Mouse (Mus musculus) heart, postnatal 4 days (tissue): ENCODE measurements around the gene Setd3. TPM values are rescaled to one million over a fixed set of nuclear protein-coding genes. Genes with fewer than 3 reads are reported as not detected.

Experiments used
- DNase-seq: peaks from one replicate; pipeline ENCODE4 v3.0.0; 2021
- total RNA-seq, 2 experiments: library from RNA; stranded (reverse); gene quantifications; 2 replicates each; pipeline ENCODE4 v1.2.3; 2021

The Setd3 gene
- total RNA-seq, 2 experiments from 2014 or later, result 74.9 to 75.7 TPM

DNA sequence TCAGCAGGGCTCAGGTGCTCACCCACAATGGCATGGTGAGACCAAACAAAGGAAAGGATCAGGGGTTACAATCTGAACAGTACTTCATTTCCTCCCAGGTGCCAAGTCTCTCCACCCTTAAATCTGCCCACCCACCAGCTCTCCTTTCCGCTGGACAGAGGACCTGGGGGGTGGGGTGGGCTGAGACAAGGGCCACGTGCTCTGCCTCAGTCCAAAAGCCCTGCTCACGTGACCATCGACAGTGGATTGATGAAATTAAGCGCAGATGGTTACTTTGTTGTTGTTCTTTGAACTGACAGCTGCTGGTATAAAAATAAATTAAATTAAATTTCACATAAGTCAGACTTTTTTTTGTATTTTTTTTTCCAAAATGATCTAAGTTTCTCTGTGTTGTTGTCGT lies 109.6 kb downstream of the Setd3 start:
- no peak for DNase-seq

DNA sequence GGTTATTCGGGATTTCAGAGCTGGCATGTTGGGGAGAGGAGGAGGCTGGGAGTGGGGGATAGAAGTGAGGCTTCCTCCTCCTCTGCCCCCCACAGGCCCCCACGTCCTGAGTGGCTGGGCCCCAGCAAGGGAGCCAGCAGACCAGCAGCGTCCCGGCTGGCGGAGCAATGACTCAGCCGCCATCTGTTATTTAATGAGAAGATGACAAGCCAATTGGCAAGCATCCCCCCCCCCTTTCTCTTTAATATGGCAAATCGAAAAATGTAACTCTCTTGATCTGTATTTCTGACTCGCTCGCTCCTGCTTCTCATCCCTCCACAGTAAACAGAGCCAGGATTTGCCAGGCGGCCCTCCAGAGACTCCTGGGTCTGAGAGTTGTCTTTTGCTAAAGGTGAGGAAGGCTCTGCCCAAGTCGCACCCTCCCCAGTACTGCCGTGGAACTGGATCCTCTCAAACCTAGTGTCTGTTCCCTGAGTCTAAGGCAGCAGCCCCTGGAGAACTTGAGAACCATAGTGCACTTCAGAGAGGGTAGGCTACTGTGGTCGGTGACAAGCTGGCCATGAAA lies 111.2 kb downstream of the Setd3 start:
- DNase-seq, result no peak

DNA sequence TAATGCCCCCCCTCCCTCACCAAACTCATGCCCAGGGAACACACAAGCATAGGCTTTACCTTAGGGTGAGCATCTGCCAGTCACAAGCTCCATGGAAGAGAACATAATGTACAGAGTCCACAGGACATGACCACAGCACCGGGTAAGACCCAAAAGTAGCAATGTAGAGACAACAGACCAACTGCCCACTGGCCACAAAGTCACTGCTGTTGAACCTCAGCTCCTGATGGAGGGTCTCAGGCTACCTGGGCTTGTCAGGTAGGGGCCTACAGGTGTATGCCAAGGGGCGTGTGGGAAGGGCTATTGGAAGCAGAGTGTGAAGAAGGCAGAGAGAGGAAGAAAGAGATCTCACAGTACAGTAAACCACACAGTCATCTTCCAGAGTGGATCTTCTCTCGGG lies 111.9 kb downstream of the Setd3 start:
- DNase-seq, result no peak

DNA sequence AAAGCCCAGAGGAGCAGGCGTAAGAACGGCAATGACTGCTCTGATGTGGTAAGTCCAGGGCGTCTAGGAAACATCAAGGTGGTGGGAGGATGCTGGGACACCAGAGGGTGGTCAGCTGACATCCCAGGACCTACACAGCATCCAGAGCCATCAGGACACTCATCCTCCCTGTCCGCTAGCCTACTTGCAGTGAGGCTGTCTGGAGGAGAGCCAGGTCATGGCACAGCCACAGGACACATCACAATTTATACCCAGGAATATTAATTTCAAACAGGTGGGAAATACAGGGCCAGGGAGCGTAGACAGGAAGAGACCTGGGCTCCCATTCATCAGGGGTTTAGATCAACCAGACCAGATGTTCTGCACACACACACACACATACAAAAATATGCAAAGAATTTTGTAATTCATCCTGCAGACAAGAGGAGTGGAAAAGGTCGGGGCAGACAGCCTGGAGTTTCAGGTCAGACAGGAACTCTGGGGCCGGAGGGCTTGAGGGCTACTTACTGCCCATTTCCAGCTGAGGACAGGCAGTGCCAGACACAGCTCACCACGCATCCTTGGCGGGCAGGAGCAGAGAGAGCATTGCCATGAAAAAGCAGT lies 114.6 kb downstream of the Setd3 start:
- DNase-seq, result no peak

DNA sequence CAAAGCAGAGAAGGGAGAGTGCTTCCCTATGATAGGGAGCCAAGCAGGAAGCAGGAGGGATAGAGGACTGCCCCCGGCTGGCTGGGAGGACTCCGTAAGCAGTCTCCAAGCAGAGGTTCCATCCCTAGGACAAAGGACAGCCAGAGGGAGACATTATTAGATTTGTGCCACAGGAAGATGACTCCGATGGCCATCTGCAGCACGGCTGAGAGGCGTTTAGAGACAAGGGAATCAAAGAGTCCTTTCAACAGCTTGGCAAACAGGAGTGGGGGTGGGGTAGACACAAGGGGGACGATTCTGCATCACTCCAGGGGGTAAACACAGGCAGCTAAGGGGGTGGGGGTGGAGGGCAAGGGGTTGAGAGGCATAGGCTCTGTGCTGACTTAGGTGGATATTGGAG lies 115.1 kb downstream of the Setd3 start:
- DNase-seq, result no peak

DNA sequence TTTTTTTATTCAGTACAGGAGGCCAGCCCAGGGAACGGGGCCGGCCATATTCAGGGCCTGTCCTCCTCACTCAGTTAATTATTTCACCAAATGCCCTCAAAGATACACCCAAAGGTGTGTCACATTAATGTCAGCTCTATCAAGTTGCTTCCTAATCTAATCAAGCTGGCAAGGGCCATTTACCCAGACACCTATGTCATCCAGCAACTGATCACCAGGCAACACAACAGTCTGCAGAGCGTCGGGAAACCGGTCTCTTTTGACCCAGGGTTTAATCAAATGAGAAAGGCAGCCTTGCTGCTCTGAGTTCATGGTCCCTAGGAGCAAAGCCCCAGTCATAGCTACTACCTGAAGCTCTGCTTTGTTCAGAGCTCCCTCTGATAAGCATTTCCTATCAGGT lies 117.0 kb downstream of the Setd3 start:
- no peak for DNase-seq

DNA sequence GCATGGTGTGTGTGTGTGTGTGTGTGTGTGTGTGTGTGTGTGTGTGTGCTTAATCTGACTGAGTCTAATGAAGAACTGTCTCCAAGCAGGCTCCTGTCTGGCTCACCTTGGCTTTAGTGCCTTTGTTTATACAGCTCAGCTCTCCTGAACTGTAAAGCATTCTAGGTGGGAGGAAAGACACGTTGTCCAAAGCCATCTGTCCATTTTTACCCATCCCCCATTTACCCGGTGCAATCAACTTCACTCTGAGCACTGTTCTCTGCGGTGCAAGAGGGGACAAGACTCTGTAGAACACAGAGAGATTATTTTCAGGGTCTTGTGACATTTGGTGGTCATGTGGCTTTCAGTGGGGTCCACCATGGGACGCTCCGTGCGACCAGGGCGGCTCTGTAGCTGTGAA lies 117.5 kb downstream of the Setd3 start:
- no peak for DNase-seq

Other genes with a start within 250 kb of the Setd3 start
- gene Bcl11b, start 175.7 kb downstream of the Setd3 start, total RNA-seq, result 1 to 10 TPM; 1.5 to 1.6 TPM
- gene Ccnk, start 265 bp upstream of the Setd3 start, total RNA-seq, result 10 to 100 TPM; 30.5 to 32.8 TPM
- gene Ccdc85c, start 96.1 kb upstream of the Setd3 start, total RNA-seq, result 10 to 100 TPM; 35.2 to 37.2 TPM
- gene Hhipl1, start 127.0 kb upstream of the Setd3 start, total RNA-seq, result 1 to 10 TPM; 2.5 to 2.8 TPM
- 1 to 10 TPM; 2.5 to 3.3 TPM for gene Cyp46a1, start 155.1 kb upstream of the Setd3 start, total RNA-seq
- 10 to 100 TPM; 78.1 to 80.5 TPM for gene Eml1, start 191.6 kb upstream of the Setd3 start, total RNA-seq